Mouse (Mus musculus) right cerebral cortex, postnatal 14 days (tissue): ENCODE data around the gene Zfp2.

Source experiments
- DNase-seq: peaks from one replicate; pipeline ENCODE4 v3.0.0; 2022

The Zfp2 gene

DNA sequence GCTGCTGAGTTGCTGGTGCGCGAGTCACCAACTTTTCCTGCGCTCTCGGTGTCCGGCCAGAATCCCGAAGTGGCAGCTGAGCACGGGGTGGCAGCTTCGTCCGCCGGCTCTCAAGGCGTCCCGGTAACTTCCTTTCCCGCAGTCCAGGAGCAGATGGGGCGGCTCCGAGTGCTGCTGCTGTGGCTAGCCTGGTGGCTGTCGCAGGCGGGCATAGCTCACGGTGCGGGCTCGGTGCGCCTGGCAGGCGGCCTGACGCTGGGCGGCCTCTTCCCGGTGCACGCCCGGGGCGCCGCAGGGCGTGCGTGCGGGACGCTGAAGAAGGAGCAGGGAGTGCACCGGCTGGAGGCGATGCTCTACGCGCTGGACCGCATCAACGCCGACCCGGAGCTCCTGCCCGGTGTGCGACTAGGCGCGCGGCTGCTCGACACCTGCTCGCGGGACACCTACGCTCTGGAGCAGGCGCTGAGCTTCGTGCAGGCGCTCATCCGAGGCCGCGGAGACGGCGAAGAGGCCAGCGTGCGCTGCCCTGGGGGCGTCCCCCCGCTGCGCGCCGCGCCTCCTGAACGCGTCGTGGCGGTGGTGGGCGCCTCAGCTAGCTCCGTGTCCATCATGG lies 64.9 kb downstream of the Zfp2 start:
- DNase-seq, result peak; percentile 22

DNA sequence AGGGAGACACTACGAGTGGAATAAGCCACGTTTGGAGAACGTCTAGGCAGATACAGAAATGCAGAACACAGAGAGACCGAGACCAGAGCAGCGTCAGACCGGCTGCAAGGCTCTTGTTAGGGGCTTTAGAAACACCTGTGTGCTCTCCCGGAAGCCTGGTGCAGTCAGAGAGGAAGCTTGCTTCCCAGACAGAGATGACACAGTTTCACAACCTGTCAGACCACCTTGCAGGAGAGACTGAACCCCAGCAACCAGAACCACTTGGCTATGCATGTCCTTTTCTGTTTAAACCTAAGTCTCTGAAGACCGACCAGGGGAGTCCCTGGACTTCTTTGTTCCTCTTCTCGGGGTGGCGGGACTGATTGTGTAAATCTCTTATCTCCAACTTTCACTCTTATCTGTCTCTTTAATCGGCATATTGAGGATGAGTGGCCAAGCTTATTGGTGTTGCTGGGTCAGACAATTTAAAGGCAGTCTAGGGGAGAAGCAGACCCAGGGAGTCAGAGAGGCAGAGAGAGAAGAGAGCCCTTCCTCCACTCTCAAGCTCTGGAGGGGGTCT lies 65.7 kb downstream of the Zfp2 start, which contains the start of gene Grm6:
TSS of gene Grm6 (plus strand) at position 509 of the 559 bp plus-strand sequence.
- no peak for DNase-seq

DNA sequence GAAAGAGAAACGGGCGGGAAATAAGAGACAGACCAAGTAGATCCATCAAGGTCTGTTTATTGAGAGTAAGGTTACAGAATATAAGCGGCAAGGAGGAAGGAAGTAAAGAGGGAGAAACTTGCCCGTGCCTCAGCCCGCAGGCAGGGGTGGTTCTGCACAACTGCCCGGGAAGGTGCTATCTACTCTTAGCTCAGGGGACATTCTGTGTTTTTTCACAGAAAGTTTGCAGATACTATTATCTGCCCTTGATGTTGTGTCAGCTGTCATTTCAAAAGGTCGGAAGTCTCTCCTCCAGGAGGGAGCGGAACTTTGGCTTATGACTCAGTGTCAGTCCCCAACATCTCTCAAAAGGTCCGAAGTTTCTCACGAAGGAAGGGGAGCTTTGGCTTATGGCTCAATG lies 66.7 kb downstream of the Zfp2 start:
- DNase-seq, result no peak
